ENCODE assay signal across 8 mouse cellular contexts in the genomic region with DNA sequence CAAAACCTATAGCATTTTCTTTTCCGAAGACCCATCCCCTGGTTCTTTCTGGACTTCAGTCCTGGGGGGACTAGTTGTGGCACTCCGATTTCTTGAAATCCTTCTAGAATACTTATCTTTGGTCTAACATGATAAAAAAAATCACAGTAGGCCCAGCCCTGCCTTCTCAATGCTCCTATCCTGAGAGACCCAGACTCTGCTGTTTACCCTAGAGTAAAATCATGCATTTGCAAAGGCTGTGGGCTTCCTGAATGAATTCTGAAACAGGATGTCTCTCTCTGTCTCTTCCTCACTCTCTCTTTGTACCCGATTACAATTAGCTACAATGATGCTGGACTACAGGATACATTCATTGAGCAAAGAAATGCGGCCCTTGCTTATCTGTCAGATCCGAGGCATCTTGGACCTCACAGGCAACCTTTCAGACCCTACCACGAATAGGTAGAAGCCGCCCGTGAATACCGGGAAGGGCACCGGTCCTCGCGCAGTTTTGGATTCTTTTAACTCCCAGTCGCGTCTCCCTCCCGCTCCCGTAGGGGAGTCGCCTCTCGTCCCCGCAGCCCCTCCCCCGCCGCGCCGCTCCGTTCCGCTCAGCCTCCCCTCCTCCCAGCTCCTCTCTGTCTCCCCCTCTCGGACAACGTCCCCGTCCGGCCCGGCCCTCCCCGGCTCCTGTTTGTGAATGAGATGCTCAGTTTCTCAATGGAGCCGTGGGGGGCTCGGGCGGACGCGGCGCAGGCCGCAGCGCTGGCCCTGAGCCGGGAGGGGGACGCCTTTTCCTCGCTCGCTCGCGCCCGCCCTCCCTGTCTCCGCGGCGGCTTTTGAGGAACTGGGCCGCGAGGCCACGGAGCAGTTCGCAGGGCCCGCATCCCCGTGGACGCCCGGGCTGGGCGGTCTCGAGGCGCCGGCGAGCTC. TPM values are rescaled to one million over a fixed set of nuclear protein-coding genes. Genes with fewer than 3 reads are reported as not detected.
DNase-seq lines count a peak whose midpoint lies in the region; ATAC-seq and TF ChIP-seq lines count a peak whose summit lies in the region.

A gene (plus strand): TSS at position 638 of the 912 bp plus-strand sequence.

- no peaks in the 10 kb centered on the region for H3K36me3 ChIP-seq in forebrain, postnatal 0 days (ENCODE audit: insufficient read depth)

- peak; percentile 92 for DNase-seq in MN1 (ENCODE audit: low spot score)
- DNase-seq in cerebellum, adult 2 months, result peak; percentile 89 to 90
- peak; percentile 89 for DNase-seq in forebrain, postnatal 0 days
- peak; percentile 89 to 91 for DNase-seq in heart, postnatal 36 days
- DNase-seq in layer of hippocampus, adult 18-20 months (ENCODE audit: low spot score in 2 of 2), result peak; percentile 78 to 86
- peak; percentile 86 for DNase-seq in lung, adult 2 months
- peak; percentile 56 for DNase-seq in thymus, postnatal 0 days (ENCODE audit: low spot score)

- H3K9me3 ChIP-seq in forebrain, postnatal 0 days (ENCODE audit: low read length), result no peaks in the 10 kb centered on the region

- intact Hi-C loops in heart, postnatal 36 days (cut with DNase I), result loop anchor here (2.0 to 5.0 kb wide), 3 partner anchors 44 to 78 kb away; a partner anchor contains a TSS

- peak within 1 kb of the TSS; percentile 73 for H3K4me2 ChIP-seq in forebrain, postnatal 0 days (ENCODE audit: low read depth)

- no peak for TF ChIP-seq POLR2A in cerebellum, adult 2 months (IDR thresholded peaks at IDR 0.05; ENCODE audit: borderline replicate concordance, insufficient read depth, low read length)
- TF ChIP-seq POLR2A in lung, adult 2 months (IDR thresholded peaks at IDR 0.05; ENCODE audit: borderline replicate concordance, extremely low read depth, low read depth, low read length), result peak; percentile 47; the same call in 1 of the 2 replicates

- TF ChIP-seq CTCF in cerebellum, adult 2 months (IDR thresholded peaks at IDR 0.05; ENCODE audit: borderline replicate concordance, insufficient read depth, low read depth, low read length), result peak; percentile 42; the same call in 1 of the 2 replicates
- TF ChIP-seq CTCF in forebrain, postnatal 0 days (IDR thresholded peaks at IDR 0.05; ENCODE audit: low read depth), result peak; percentile 72
- TF ChIP-seq CTCF in lung, adult 2 months (IDR thresholded peaks at IDR 0.05; ENCODE audit: insufficient read depth, low read length), result no peak

- H3K27me3 ChIP-seq in cerebellum, adult 2 months (ENCODE audit: control insufficient read depth, insufficient read depth, low read length), result no peaks in the 10 kb centered on the region
- no peaks in the 10 kb centered on the region for H3K27me3 ChIP-seq in forebrain, postnatal 0 days (ENCODE audit: insufficient read depth, low read length)

- ATAC-seq in forebrain, postnatal 0 days, result peak; percentile 93
- peak; percentile 68 for ATAC-seq in neutrophil, adult 5-6 weeks (ENCODE audit: extremely low read depth, insufficient number of reproducible peaks, low FRiP score, poor library complexity, severe bottlenecking)

- H3K4me3 ChIP-seq in cerebellum, adult 2 months (replicated peaks; ENCODE audit: insufficient read depth, low read depth, low read length), result peak within 1 kb of the TSS; percentile 99
- peak within 1 kb of the TSS; percentile 93 for H3K4me3 ChIP-seq in forebrain, postnatal 0 days (ENCODE audit: low read depth, low read length)
- H3K4me3 ChIP-seq in lung, adult 2 months (replicated peaks; ENCODE audit: extremely low read depth, low read depth, low read length), result peak within 1 kb of the TSS; percentile 91

- 3% methylated on average over 62 of the region's 62 CpGs for WGBS in cerebellum, adult 2 months
- 2% methylated on average over 61 of the region's 62 CpGs for whole genome bisulfite sequencing in forebrain, postnatal 0 days
- 3% methylated on average over 62 of the region's 62 CpGs for WGBS in lung, adult 2 months

- H3K27ac ChIP-seq in cerebellum, adult 2 months (ENCODE audit: insufficient read depth, low read length), result peak within 1 kb of the TSS; percentile 58
- peak within 1 kb of the TSS; percentile 94 for H3K27ac ChIP-seq in forebrain, postnatal 0 days (ENCODE audit: low read depth, low read length)

- H3K9ac ChIP-seq in forebrain, postnatal 0 days, result peak within 1 kb of the TSS; percentile 95

- H3K4me1 ChIP-seq in cerebellum, adult 2 months (ENCODE audit: control insufficient read depth, insufficient read depth, low read length), result no peaks in the 10 kb centered on the region
- peaks cover 11% of the 10 kb centered on the region for H3K4me1 ChIP-seq in forebrain, postnatal 0 days (ENCODE audit: insufficient read depth)
- H3K4me1 ChIP-seq in lung, adult 2 months (ENCODE audit: control insufficient read depth, insufficient read depth, low read length), result peaks cover 5% of the 10 kb centered on the region; the same call in 1 of the 2 replicates

RNA-seq across cellular contexts. Expression of the gene that starts here (rescaled TPM):
- 19.2 and 20.5 TPM in 2 replicates for polyA plus RNA-seq in cerebellum, adult 2 months (2012; rRNA removed)
- total RNA-seq in forebrain, postnatal 0 days (2014; rRNA removed), result 38.3 and 51.5 TPM in 2 replicates
- polyA plus RNA-seq in forebrain, postnatal 0 days (2015; fragmentation: Nextera tagmentation; extraction: Ambion mirVana), result 16.2 and 21.3 TPM in 2 replicates
- total RNA-seq in heart, postnatal 36 days (2021), result 1 to 10 TPM; 8.2 to 8.6 TPM
- 10 to 100 TPM; 29.6 to 31.6 TPM for total RNA-seq in layer of hippocampus, adult 18-20 months (2021)
- 30.3 and 35.4 TPM in 2 replicates for polyA plus RNA-seq in lung, adult 2 months (2012; rRNA removed)
- total RNA-seq in neutrophil, adult 5-6 weeks (2017), result 9.0 and 10.8 TPM in 2 replicates
- polyA plus RNA-seq in thymus, postnatal 0 days (2015; fragmentation: Nextera tagmentation; extraction: Ambion mirVana), result 9.3 and 10.6 TPM in 2 replicates

Comparison
In these comparisons a context has a peak if more than half of its experiments do, and no peak if none do; other contexts are left out.
1. Peak in every context shown above with its lines: DNase-seq, ATAC-seq, H3K4me3 ChIP-seq and H3K27ac ChIP-seq.